Mouse (Mus musculus) CD4-positive, CD25-positive, alpha-beta regulatory T cell, adult 9 weeks (primary cell): Measurements from ENCODE around the gene Isg20l2. TPM values are rescaled to one million over a fixed set of nuclear protein-coding genes. Genes with fewer than 3 reads are reported as not detected.

Source experiments
- polyA plus RNA-seq: library from polyadenylated mRNA; unstranded; fragments of 100-300 nt; shearing (Covaris generic); gene quantifications from one replicate; pipeline ENCODE4 v1.2.1, GENCODE M21; 2017

The Isg20l2 gene
- polyA plus RNA-seq = 8.1 TPM

DNA sequence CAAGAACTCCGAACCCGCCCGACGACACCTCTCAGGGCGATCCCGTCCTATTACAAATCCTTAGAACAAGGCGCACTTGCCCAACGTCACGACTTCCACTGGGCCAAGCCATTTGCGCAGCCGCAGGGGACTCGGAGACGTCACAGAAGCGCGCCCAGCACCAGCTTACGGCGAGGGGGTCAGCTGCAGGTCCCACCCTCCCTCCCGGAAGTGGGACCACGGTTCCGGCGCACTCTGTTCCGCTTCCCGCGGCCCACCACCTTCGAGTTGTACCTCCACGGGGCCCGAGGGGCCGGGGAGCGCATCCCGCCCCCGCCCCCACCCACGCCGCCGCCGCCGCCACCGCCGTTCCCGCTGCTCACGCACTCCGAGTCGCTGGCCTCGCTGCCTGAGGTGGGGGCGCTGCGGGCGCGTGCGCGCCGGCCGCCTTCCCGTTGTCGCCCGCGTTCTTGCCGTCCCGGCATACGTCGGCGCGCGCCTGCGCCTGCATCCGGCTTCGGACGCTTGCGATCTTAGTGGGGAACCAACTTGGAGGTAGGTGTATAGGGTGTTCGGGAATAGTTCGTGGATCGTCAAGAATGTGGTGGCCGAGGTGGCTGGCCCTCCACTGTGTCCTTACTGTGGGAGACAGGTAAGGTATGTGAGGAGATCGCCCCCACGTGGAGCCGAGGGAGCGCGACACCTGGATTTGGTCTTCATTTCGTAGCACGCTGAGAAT lies at the start of gene Isg20l2, which contains the start of gene Rrnad1:
Gene Isg20l2, plus strand, starts transcription at position 237 of the 718 bp plus-strand sequence.
Gene Rrnad1, minus strand, starts transcription at position 640 of the 718 bp plus-strand sequence.

DNA sequence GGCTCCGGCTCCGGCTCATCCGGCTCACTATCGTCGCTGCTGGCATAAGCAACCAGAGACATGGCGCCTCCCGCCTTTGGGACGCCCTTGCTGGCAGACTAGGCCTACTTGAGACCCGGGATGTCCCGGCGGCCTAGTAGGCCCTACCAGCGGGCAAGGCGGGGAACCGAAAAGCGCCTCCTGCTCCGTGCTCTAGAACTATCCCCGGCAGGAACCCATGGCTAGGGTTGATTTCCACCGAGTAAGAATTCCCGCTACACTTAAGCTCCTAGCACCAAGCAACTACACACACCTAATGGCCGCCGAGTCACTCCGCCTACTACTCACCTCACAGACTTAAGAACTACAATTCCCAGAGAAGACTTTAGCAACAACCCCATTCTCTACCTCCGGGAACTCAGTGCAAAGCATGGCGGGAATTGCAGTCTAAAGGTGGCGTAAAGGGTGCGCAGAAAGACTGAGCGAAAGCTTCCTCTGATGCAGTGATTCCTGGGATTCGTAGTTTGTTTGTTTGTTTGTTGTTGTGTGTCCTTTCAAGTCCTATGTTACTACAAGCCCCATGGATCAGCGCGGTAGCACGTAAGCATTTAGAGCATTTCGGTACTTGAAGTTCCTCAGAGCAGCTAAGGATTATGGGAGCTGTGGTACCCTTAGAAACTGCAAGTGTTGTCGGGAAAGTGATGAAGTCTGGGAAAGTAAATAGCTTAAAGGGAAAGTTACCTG lies 44.7 kb upstream of the Isg20l2 start, which contains the start of gene Prcc:
Gene Prcc, minus strand, starts transcription at position 328 of the 723 bp plus-strand sequence.

GRCm38 (mm10) chr3:87905880-87906485 lies 24.1 kb upstream of the Isg20l2 start, which contains the start of gene Hdgf:
Gene Hdgf, plus strand, starts transcription at chr3:87906321.

DNA sequence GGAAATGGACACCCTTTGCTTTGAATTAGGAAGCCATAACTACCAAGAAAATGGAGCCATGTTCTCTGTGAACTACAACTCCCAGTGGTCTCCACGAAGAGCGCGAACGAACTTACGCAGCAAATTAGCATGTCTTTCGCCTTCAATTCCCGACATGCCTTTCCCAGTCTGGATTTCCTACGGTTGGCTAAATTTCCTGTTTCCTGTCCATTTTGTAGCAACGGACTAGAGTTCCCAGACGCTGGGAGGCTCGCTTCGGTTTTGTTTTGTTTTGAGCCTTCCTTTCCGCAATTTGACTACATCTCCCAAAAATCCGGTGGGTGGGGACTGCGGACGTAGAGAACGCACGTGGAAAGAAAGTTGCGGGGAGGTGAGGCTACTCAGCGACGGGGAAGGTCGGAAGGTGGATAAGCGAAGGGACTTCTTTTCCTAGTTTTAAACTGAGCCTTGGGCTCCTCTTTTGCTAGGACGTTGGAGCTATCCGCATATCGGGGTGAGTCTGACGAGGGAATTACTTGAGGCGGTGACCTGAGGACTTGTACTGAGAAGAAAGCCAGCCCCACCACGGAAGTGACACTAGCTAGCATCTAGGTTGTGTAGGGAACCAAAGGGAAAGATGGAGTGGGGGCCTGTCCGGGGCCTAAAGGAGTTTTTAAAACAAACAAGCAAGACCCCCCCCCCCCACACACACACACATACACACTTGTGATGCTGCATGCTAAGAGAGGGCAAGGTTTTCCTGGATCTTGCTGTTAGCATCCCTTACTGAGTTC lies 10.6 kb upstream of the Isg20l2 start, which contains the start of gene Mrpl24:
Gene Mrpl24, plus strand, starts transcription at position 171 of the 773 bp plus-strand sequence.

GRCm38 (mm10) chr3:87948378-87949265 lies 18.5 kb downstream of the Isg20l2 start, which contains the start of gene Crabp2:
Gene Crabp2, plus strand, starts transcription at chr3:87948666.

DNA sequence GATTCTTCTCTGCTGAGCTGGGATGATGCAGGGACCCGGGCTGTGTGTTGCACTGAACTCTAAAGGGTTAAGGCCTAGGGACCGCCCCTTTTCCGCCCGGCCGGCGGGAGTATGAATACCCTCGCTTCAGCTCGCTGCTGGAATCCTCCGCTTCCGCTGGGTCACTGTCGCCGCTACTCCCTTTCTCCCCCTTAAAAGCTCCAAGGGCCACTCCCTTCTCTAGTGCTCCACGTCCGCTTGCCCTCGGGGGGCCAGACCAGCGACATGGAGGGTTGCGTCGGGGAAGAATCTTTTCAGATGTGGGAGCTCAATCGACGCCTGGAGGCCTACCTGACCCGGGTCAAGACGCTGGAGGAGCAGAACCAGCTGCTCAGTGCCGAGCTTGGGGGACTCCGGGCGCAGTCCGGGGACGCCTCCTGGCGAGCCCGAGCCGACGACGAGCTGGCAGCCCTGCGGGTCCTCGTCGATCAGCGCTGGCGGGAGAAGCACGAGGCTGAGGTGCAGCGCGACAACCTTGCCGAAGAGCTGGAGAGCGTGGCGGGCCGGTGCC lies 40.9 kb downstream of the Isg20l2 start, which contains the start of gene Nes:
Gene Nes, plus strand, starts transcription at position 140 of the 550 bp plus-strand sequence.

Other genes starting within 250 kb of the Isg20l2 start
- 0.17 TPM for gene Lrrc71, start 181.7 kb upstream of the Isg20l2 start, polyA plus RNA-seq
- gene Ntrk1, start 135.2 kb upstream of the Isg20l2 start, polyA plus RNA-seq = not detected
- 0.65 TPM for gene Insrr, start 133.4 kb upstream of the Isg20l2 start, polyA plus RNA-seq
- gene Pear1, start 106.0 kb upstream of the Isg20l2 start, polyA plus RNA-seq = 64.2 TPM
- 289 TPM for gene Sh2d2a, start 83.6 kb upstream of the Isg20l2 start, polyA plus RNA-seq
- gene Prcc, start 44.7 kb upstream of the Isg20l2 start, polyA plus RNA-seq = 8.1 TPM
- 24.7 TPM for gene Hdgf, start 24.0 kb upstream of the Isg20l2 start, polyA plus RNA-seq
- gene Mrpl24, start 10.8 kb upstream of the Isg20l2 start, polyA plus RNA-seq = 148 TPM
- 31.9 TPM for gene Rrnad1, start 403 bp downstream of the Isg20l2 start, polyA plus RNA-seq
- gene Crabp2, start 18.4 kb downstream of the Isg20l2 start, polyA plus RNA-seq = not detected
- 0.06 TPM for gene Nes, start 40.8 kb downstream of the Isg20l2 start, polyA plus RNA-seq
- not detected for gene Bcan, start 69.9 kb downstream of the Isg20l2 start, polyA plus RNA-seq
- gene Hapln2, start 97.3 kb downstream of the Isg20l2 start, polyA plus RNA-seq = not detected
- 43.6 TPM for gene Gpatch4, start 112.8 kb downstream of the Isg20l2 start, polyA plus RNA-seq
- gene Naxe, start 128.2 kb downstream of the Isg20l2 start, polyA plus RNA-seq = 102 TPM
- gene Ttc24, start 148.0 kb downstream of the Isg20l2 start, polyA plus RNA-seq = not detected
- 0.84 TPM for gene Iqgap3, start 151.7 kb downstream of the Isg20l2 start, polyA plus RNA-seq
- gene Mef2d, start 212.1 kb downstream of the Isg20l2 start, polyA plus RNA-seq = 22.5 TPM